Comparison of ENCODE assay signal across 8 mouse cellular contexts in genomic region chr11:75531469-75532242, GRCm38 (mm10). TPM values are rescaled to one million over a fixed set of nuclear protein-coding genes. Genes with fewer than 3 reads are reported as not detected.
DNase-seq lines count a peak whose midpoint lies in the region; ATAC-seq and TF ChIP-seq lines count a peak whose summit lies in the region.

Gene Slc43a2 (plus strand): TSS chr11:75531694.

- H3K9me3 ChIP-seq in erythroblast, embryonic 14.5 days (ENCODE audit: control insufficient read depth, low read length) = no peaks in the 10 kb centered on the region
- H3K9me3 ChIP-seq in heart, embryonic 12.5 days (replicated peaks) = no peaks in the 10 kb centered on the region
- no peaks in the 10 kb centered on the region for H3K9me3 ChIP-seq in kidney, postnatal 0 days (replicated peaks; ENCODE audit: low read length)
- H3K9me3 ChIP-seq in liver, embryonic 11.5 days (ENCODE audit: control insufficient read depth, low read length) = no peaks in the 10 kb centered on the region
- H3K9me3 ChIP-seq in stomach, embryonic 14.5 days (ENCODE audit: control insufficient read depth, low read depth, low read length) = no peaks in the 10 kb centered on the region

- peak; percentile 89 for ATAC-seq in heart, embryonic 12.5 days (ENCODE audit: insufficient number of reproducible peaks, low FRiP score)
- ATAC-seq in kidney, postnatal 0 days (replicated peaks; ENCODE audit: low FRiP score, low read depth) = peak; percentile 90
- ATAC-seq in liver, embryonic 11.5 days (replicated peaks; ENCODE audit: low FRiP score) = peak; percentile 88
- ATAC-seq in stomach, embryonic 14.5 days (ENCODE audit: insufficient number of reproducible peaks, insufficient read depth, low FRiP score, low read depth) = peak; percentile 91

- H3ac ChIP-seq in C2C12 (ENCODE audit: control insufficient read depth, insufficient read length, low read depth) = peak within 1 kb of the TSS; percentile 86

- H3K36me3 ChIP-seq in C2C12 (ENCODE audit: control insufficient read depth, insufficient read depth) = no peaks in the 10 kb centered on the region
- H3K36me3 ChIP-seq in erythroblast, embryonic 14.5 days (ENCODE audit: control insufficient read depth) = no peaks in the 10 kb centered on the region
- 0 out of 2 replicates have a peak, but pooled peaks cover 3% of the 10 kb centered on the region for H3K36me3 ChIP-seq in heart, embryonic 12.5 days
- H3K36me3 ChIP-seq in kidney, postnatal 0 days (ENCODE audit: insufficient read depth, low read length) = no peaks in the 10 kb centered on the region
- no peaks in the 10 kb centered on the region for H3K36me3 ChIP-seq in liver, embryonic 11.5 days (ENCODE audit: control insufficient read depth, insufficient read depth, low read length)
- H3K36me3 ChIP-seq in stomach, embryonic 14.5 days (ENCODE audit: control insufficient read depth, insufficient read depth, low read length) = no peaks in the 10 kb centered on the region

- no peaks in the 10 kb centered on the region for H3K27me3 ChIP-seq in C2C12 (ENCODE audit: control insufficient read depth, insufficient read depth, insufficient read length)
- peaks cover 20% of the 10 kb centered on the region for H3K27me3 ChIP-seq in erythroblast, embryonic 14.5 days (ENCODE audit: control insufficient read depth)
- H3K27me3 ChIP-seq in heart, embryonic 12.5 days (replicated peaks) = peaks cover 14% of the 10 kb centered on the region; the same call in 1 of the 2 replicates
- H3K27me3 ChIP-seq in kidney, postnatal 0 days (ENCODE audit: insufficient read depth, low read length) = no peaks in the 10 kb centered on the region
- H3K27me3 ChIP-seq in liver, embryonic 11.5 days (replicated peaks; ENCODE audit: control insufficient read depth, insufficient read depth, low read length) = no peaks in the 10 kb centered on the region
- no peaks in the 10 kb centered on the region for H3K27me3 ChIP-seq in stomach, embryonic 14.5 days (ENCODE audit: control insufficient read depth, insufficient read depth, low read length)

- peak; percentile 100 for DNase-seq in brain, embryonic 14.5 days (ENCODE audit: low read depth)
- DNase-seq in kidney, postnatal 0 days (ENCODE audit: low spot score) = peak; percentile 98
- DNase-seq in liver, embryonic 11.5 days (ENCODE audit: low spot score) = peak; percentile 92
- peak; percentile 90 for DNase-seq in naive thymus-derived CD4-positive, alpha-beta T cell, adult 2 months (ENCODE audit: low read depth)

- WGBS in heart, embryonic 12.5 days = 1% methylated on average over 59 of the region's 62 CpGs
- WGBS in kidney, postnatal 0 days = under 1% methylated on average over 62 of the region's 62 CpGs
- WGBS in liver, embryonic 11.5 days = under 1% methylated on average over 62 of the region's 62 CpGs
- under 1% methylated on average over 62 of the region's 62 CpGs for WGBS in stomach, embryonic 14.5 days

- peak within 1 kb of the TSS; percentile 72 for H3K27ac ChIP-seq in heart, embryonic 12.5 days (ENCODE audit: poor library complexity, severe bottlenecking)
- H3K27ac ChIP-seq in kidney, postnatal 0 days = peak within 1 kb of the TSS; percentile 68
- H3K27ac ChIP-seq in liver, embryonic 11.5 days (ENCODE audit: low read depth, low read length) = peak within 1 kb of the TSS; percentile 76
- H3K27ac ChIP-seq in stomach, embryonic 14.5 days (ENCODE audit: low read length) = peak within 1 kb of the TSS; percentile 17

- H3K79me2 ChIP-seq in C2C12 (ENCODE audit: control insufficient read depth, insufficient read depth) = no peaks in the 10 kb centered on the region

- peak; percentile 36; the same call in 1 of the 2 replicates for TF ChIP-seq POLR2A in brain, embryonic 14.5 days (IDR thresholded peaks at IDR 0.05; ENCODE audit: borderline replicate concordance, extremely low read depth, insufficient read depth, insufficient read length, poor library complexity, severe bottlenecking)

- no peaks in the 10 kb centered on the region for H3K79me3 ChIP-seq in C2C12 (ENCODE audit: low read depth)

- peak within 1 kb of the TSS; percentile 97 for H3K4me2 ChIP-seq in heart, embryonic 12.5 days
- H3K4me2 ChIP-seq in kidney, postnatal 0 days (ENCODE audit: low read length) = peak within 1 kb of the TSS; percentile 96
- H3K4me2 ChIP-seq in liver, embryonic 11.5 days = peak within 1 kb of the TSS; percentile 100
- peak within 1 kb of the TSS; percentile 83 for H3K4me2 ChIP-seq in stomach, embryonic 14.5 days (replicated peaks; ENCODE audit: low read depth, low read length)

- peaks cover 50% of the 10 kb centered on the region for H3K4me1 ChIP-seq in erythroblast, embryonic 14.5 days (ENCODE audit: control insufficient read depth)
- H3K4me1 ChIP-seq in heart, embryonic 12.5 days (replicated peaks) = peaks cover 26% of the 10 kb centered on the region
- H3K4me1 ChIP-seq in kidney, postnatal 0 days (replicated peaks; ENCODE audit: insufficient read depth, low read length) = peaks cover 14% of the 10 kb centered on the region; the same call in 1 of the 2 replicates
- peaks cover 16% of the 10 kb centered on the region for H3K4me1 ChIP-seq in liver, embryonic 11.5 days (replicated peaks; ENCODE audit: control insufficient read depth, insufficient read depth, low read length)
- peaks cover 10% of the 10 kb centered on the region; the same call in 1 of the 2 replicates for H3K4me1 ChIP-seq in stomach, embryonic 14.5 days (ENCODE audit: control insufficient read depth, insufficient read depth, low read length)

- no peak for TF ChIP-seq CTCF in C2C12 (IDR thresholded peaks at IDR 0.05; ENCODE audit: control insufficient read depth, insufficient read depth, insufficient read length)
- TF ChIP-seq CTCF in brain, embryonic 14.5 days (IDR thresholded peaks at IDR 0.05; ENCODE audit: borderline replicate concordance, extremely low read depth, insufficient read depth, insufficient read length) = no peak
- TF ChIP-seq CTCF in kidney, postnatal 0 days (IDR thresholded peaks at IDR 0.05; ENCODE audit: low read depth) = no peak

- peak within 1 kb of the TSS; percentile 56 for H3K4me3 ChIP-seq in C2C12 (ENCODE audit: insufficient read depth, poor library complexity, severe bottlenecking)
- peak within 1 kb of the TSS; percentile 73 for H3K4me3 ChIP-seq in erythroblast, embryonic 14.5 days (replicated peaks)
- H3K4me3 ChIP-seq in heart, embryonic 12.5 days = peak within 1 kb of the TSS; percentile 69
- H3K4me3 ChIP-seq in kidney, postnatal 0 days (replicated peaks; ENCODE audit: low read depth, low read length) = peak within 1 kb of the TSS; percentile 59
- H3K4me3 ChIP-seq in liver, embryonic 11.5 days (ENCODE audit: low read depth, low read length) = peak within 1 kb of the TSS; percentile 70
- peak within 1 kb of the TSS; percentile 45 for H3K4me3 ChIP-seq in stomach, embryonic 14.5 days (ENCODE audit: low read depth, low read length)

- H3K9ac ChIP-seq in heart, embryonic 12.5 days = peak within 1 kb of the TSS; percentile 83
- H3K9ac ChIP-seq in kidney, postnatal 0 days (ENCODE audit: low read depth, low read length) = peak within 1 kb of the TSS; percentile 70
- H3K9ac ChIP-seq in liver, embryonic 11.5 days (ENCODE audit: low read depth, low read length) = peak within 1 kb of the TSS; percentile 79
- H3K9ac ChIP-seq in stomach, embryonic 14.5 days (replicated peaks; ENCODE audit: low read depth, low read length) = peak within 1 kb of the TSS; percentile 37; the same call in 1 of the 2 replicates

TF ChIP-seq in C2C12, 6 proteins besides CTCF, POLR2A, EP300 and RAD21:
- no peak for TF ChIP-seq MYOD1 (IDR thresholded peaks at IDR 0.05; ENCODE audit: control insufficient read depth, insufficient read length, low read depth)
- no peak for TF ChIP-seq FOSL1 (IDR thresholded peaks at IDR 0.05; ENCODE audit: insufficient read depth, low read length, poor library complexity, severe bottlenecking)
- TF ChIP-seq MAX (IDR thresholded peaks at IDR 0.05) = peak; percentile 91
- no peak for TF ChIP-seq CEBPB (IDR thresholded peaks at IDR 0.05; ENCODE audit: low read depth)
- TF ChIP-seq USF1 (IDR thresholded peaks at IDR 0.05; ENCODE audit: low read depth) = no peak
TF ChIP-seq in C2C12: peak in this region for 1.

RNA-seq across cellular contexts. Expression of gene Slc43a2, which starts in this region (rescaled TPM):
- 2.2 TPM for polyA plus RNA-seq in C2C12 (2012; fragmentation: generic; extraction: Trizol)
- polyA plus RNA-seq in brain, embryonic 14.5 days (2012; rRNA removed) = 28.4 and 32.4 TPM in 2 replicates
- polyA plus RNA-seq in erythroblast, embryonic 14.5 days (2012) = 0.29 and 0.56 TPM in 2 replicates
- polyA plus RNA-seq in heart, embryonic 12.5 days (2016; fragmentation: Nextera tagmentation; extraction: Ambion mirVana) = 4.1 and 4.3 TPM in 2 replicates
- polyA plus RNA-seq in kidney, postnatal 0 days (2015; fragmentation: Nextera tagmentation; extraction: Ambion mirVana) = 16.6 and 19.1 TPM in 2 replicates
- 5.5 and 7.8 TPM in 2 replicates for polyA plus RNA-seq in liver, embryonic 11.5 days (2014; fragmentation: Nextera tagmentation; extraction: Ambion mirVana)
- 4.0 and 5.1 TPM in 2 replicates for polyA plus RNA-seq in stomach, embryonic 14.5 days (2014; fragmentation: Nextera tagmentation; extraction: Ambion mirVana)

Comparison
In these comparisons a context has a peak if more than half of its experiments do, and no peak if none do; other contexts are left out.
1. Peak in every context shown above with its lines: DNase-seq, ATAC-seq, H3K4me3 ChIP-seq and H3K27ac ChIP-seq.
2. H3K27ac ChIP-seq: peak in every context shown above with its lines; median percentile 76 in liver, embryonic 11.5 days; 72 in heart, embryonic 12.5 days; 68 in kidney, postnatal 0 days; 17 in stomach, embryonic 14.5 days.